Mouse (Mus musculus) c-Kit-negative CD71-positive TER-119-positive erythroid progenitor cells, embryonic 14.5 days (primary cell): ENCODE data around the gene Atxn7l1.

Experiments
- DNase-seq: peaks from one replicate; pipeline ENCODE4 v3.0.0-alpha.2; 2013; ENCODE audit warnings: low read depth, low spot score

Atxn7l1 gene

GRCm38 (mm10) chr12:33317792-33318530 lies 170.5 kb downstream of the Atxn7l1 start:
- peak; percentile 62 for DNase-seq

DNA sequence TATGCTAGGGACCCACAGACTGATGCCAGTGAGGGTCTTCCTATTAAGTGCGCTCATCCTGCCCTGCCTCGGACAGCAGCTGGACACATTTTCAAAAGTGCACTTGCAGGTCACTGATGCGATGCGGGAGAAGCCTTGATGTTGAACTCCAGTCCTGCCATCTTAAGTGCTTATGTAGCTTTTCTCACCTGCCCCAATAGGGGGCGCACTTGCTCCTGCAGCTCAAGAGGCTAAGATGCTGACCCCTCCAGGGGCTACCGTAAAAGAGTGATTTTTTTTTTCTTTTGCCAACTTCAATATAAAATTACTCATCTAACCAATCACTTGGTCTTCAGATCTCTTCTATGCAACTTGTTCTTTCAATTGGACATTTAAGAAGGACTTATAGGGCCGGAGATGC lies 175.1 kb downstream of the Atxn7l1 start:
- no peak for DNase-seq

DNA sequence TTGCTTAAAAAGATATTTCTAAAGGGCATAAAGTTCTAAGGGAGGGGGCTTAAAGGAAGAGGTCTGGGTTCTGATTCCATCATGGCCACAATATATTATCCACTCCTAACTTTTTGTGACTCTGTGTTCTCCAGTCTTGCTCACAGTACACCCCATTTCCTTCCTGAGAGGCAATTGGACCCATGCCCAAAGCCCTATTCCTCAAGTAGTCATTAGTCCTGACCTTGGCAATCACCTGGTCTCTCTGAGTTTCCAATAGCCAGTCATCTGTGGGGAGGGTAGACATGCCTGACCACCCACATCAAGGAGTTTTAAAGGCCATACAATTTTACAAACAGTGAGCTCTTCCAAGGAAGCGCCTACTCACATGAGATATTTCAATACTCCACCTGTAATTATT lies 176.3 kb downstream of the Atxn7l1 start:
- DNase-seq = no peak

- DNase-seq = no peak
Observed at GRCm38 (mm10) chr12:33325424-33325823, 177.9 kb downstream of the Atxn7l1 start.

- DNase-seq = no peak
Observed at GRCm38 (mm10) chr12:33332046-33332445, 184.6 kb downstream of the Atxn7l1 start.

GRCm38 (mm10) chr12:33332796-33333195 lies 185.3 kb downstream of the Atxn7l1 start:
- no peak for DNase-seq

DNA sequence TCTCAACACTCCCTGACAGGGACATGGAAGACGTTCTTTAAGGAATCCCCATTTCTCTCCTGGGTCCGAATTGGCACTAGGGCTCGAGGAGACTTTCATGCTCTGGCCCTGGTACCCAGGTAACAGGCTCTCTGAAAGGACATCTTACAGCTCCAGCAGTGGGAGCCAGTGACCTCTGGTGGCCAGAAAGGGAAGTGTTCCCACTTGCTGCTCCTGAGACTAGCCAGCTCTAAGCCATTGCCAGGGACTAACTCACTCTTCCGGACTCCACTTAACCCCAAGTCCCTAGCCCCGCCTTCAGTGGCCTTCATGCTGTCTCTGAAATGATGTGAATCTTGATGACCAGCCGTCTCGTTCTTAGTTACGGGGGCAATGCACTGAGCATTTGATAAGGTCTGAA lies 186.4 kb downstream of the Atxn7l1 start:
- DNase-seq = peak; percentile 70

DNA sequence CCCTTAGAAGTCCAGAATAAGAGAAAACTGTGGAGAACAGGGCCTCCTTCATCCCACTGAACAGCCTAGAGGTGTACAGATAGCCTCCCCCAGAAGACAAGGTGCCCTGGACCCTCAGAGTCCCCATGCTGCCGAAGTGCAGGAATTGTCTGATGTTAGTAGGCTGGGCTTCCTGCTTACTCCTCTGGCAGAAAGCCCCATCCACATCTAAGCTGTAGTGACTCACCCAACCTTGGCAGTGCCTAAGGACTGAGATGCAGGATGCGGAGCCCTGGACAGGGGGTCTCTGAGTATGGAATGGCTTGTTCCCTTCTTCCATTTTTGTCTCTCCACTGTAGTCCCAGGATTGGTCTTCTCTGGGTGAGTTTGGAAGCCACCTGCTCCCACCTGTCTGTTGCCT lies 187.0 kb downstream of the Atxn7l1 start:
- no peak for DNase-seq

DNA sequence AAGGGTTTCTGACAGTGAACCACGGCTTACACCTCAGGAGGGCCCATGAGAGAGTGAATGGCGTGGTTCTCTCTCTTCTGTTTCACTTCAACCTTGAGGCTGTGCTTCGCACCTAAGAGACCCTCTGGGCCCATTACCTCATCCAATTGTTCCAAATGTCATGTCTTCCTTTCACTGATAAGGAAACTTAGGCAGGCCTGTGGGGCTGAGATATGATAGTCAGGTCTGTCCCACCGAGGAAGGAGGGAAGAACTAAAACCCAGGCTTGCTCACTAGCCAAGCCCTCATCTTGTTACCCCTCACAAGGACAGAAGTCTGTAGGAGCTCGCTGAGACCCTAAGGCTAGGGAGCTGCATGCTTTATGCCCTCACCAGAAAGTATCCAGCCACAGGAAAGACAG lies 187.5 kb downstream of the Atxn7l1 start:
- no peak for DNase-seq

GRCm38 (mm10) chr12:33335410-33335809 lies 187.9 kb downstream of the Atxn7l1 start:
- DNase-seq = no peak

DNA sequence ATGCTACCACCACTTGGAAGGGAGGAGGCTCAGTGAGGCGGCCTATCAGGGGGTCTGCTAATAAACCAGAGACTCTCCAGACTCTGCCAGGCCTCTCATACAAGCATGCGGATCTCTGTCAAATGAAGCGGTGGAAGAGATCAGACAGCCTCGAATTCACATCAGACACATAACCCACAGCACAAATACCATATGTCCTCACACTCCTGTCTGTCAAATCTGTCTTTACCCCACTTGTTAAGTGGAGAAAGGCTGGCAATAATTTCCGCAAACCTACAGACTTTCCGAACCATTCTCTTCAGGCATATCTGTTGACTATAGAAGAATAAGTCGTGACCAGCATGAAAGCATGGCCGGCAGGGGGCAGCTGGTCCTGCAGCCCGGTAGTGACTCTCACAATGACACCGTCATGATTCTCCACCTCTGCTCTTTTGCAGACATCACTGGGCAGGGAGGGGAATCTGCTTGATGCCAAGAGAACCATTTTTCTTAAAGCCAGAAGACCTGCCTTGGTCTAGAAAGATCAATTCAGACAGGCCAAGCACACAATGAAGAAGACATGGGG lies 189.2 kb downstream of the Atxn7l1 start:
- no peak for DNase-seq

- DNase-seq = no peak
Observed at GRCm38 (mm10) chr12:33337289-33337688, 189.8 kb downstream of the Atxn7l1 start.

GRCm38 (mm10) chr12:33338170-33338569 lies 190.7 kb downstream of the Atxn7l1 start:
- DNase-seq = no peak

- DNase-seq = no peak
Observed at GRCm38 (mm10) chr12:33339822-33340221, 192.3 kb downstream of the Atxn7l1 start.

DNA sequence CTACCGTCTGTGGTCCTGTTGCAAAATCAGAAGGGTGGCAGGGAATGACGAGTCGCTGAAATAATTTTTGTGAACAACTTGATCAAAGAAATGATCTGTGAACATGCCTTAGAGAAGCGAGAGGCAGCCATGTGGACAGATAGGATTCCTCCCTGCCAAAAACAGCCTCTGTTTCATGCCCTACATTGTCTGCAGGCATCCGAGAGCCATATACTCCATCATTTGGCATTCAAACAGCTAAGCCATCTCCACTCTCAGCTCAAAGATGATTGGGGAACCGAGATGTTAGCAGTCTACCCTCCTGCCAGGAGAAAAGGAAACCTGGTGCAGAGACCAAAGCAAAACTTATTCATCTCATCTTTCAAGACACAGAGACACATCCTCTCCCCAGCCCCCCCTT lies 193.2 kb downstream of the Atxn7l1 start:
- no peak for DNase-seq

GRCm38 (mm10) chr12:33341351-33341892 lies 193.9 kb downstream of the Atxn7l1 start:
- DNase-seq = no peak

GRCm38 (mm10) chr12:33344970-33345772 lies 197.7 kb downstream of the Atxn7l1 start:
- no peak for DNase-seq

- no peak for DNase-seq
Observed at GRCm38 (mm10) chr12:33345773-33346435, 198.4 kb downstream of the Atxn7l1 start.

- no peak for DNase-seq
Observed at GRCm38 (mm10) chr12:33352671-33353070, 205.2 kb downstream of the Atxn7l1 start.

DNA sequence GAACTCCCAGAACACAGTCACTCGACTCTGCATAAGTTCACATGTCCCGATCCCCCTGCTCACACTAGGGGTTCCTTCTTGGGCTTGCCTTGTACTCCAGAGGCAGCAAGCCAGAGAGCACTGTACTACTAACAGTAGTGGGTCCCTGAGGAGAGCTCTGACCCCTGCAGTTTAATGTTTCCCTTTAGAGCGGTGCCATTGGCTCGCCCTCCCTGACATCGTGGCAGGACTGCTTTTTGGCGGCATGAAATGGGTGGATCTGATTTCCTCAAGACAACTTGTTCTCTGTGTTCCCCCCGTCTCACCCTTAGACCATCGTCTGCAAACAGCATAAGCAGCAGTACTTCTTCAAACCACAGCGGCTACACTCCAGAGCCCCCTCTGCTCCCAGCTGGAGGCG lies 210.9 kb downstream of the Atxn7l1 start:
- no peak for DNase-seq

DNA sequence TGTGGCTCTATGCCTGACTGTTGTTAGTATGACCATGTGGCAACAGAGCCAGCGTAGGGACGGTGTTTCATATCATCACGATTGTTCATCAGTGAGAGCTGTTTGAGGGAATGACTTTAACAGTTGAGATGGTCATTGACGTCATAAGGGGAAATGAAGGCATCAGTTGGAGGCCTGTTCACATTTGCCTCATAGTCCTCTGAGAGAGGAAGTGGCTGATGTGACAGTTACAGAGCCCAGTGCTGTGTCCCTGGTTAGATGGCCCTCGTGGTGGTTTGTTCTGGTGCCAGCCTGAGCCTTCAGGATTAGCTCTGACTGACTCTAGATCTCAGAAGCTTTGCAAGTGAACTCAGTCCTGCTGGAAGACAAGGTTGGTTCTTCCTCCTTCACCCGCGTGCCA lies 211.7 kb downstream of the Atxn7l1 start:
- no peak for DNase-seq
